Mouse (Mus musculus): ENCODE measurements around the gene Gm20388.

GRCm38 (mm10) chr8:124312228-124312627 lies 4401.6 kb downstream of the Gm20388 start:
- no peak for TF ChIP-seq CTCF (IDR thresholded peaks at IDR 0.05; ENCODE audit: low read depth)
- TF ChIP-seq EP300 (optimal IDR thresholded peaks at IDR 0.05) = no peak
